Mouse (Mus musculus) gastrocnemius, postnatal 36 days (tissue): Measurements from ENCODE around the gene Klk9. TPM values are rescaled to one million over a fixed set of nuclear protein-coding genes. Genes with fewer than 3 reads are reported as not detected.

Source experiments
- DNase-seq, 2 experiments: peaks; one replicate each; pipeline ENCODE4 v3.0.0; 2022
- intact Hi-C: fragments of 180-260 bp; cut with DNase I; formaldehyde crosslinking; loops from one replicate; pipeline ENCODE4 v1.15.1; 2025
- long read RNA-seq, 2 experiments: library from polyadenylated mRNA; stranded (forward); transcript quantifications; one replicate each; pipeline ENCODE4 v2.0.0; 2021
- total RNA-seq, 2 experiments: library from RNA; stranded (reverse); gene quantifications; 2 replicates each; pipeline ENCODE4 v1.2.3; 2021

The Klk9 gene
- total RNA-seq, result not detected
- long read RNA-seq, experiment 1, result 0 reads
- long read RNA-seq, experiment 2, result 0 reads

GRCm38 (mm10) chr7:43791591-43791990, at the start of gene Klk9:
Klk9 (plus strand) TSS chr7:43791891.
- intact Hi-C loops, result no loop called here
- no peak for DNase-seq

GRCm38 (mm10) chr7:43747788-43748187, 43.9 kb upstream of the Klk9 start:
- DNase-seq, result peak in 1 of 2 experiments; percentile 18
- intact Hi-C loops, result no loop called here

- intact Hi-C loops, result no loop called here
- DNase-seq, result no peak
Measured at GRCm38 (mm10) chr7:43752806-43753205, 38.9 kb upstream of the Klk9 start.

- intact Hi-C loops, result no loop called here
- DNase-seq, result no peak
Measured at GRCm38 (mm10) chr7:43766484-43766883, 25.2 kb upstream of the Klk9 start.

- no peak for DNase-seq
- intact Hi-C loops, result no loop called here
Measured at GRCm38 (mm10) chr7:43768597-43768996, 23.1 kb upstream of the Klk9 start, which contains the start of gene Klk12. Klk12 (plus strand) TSS chr7:43768897.

GRCm38 (mm10) chr7:43769636-43770035, 22.1 kb upstream of the Klk9 start:
- DNase-seq, result no peak
- intact Hi-C loops, result no loop called here

GRCm38 (mm10) chr7:43770701-43771100, 21.0 kb upstream of the Klk9 start:
- no peak for DNase-seq
- intact Hi-C loops, result no loop called here

GRCm38 (mm10) chr7:43771916-43772315, 19.8 kb upstream of the Klk9 start:
- intact Hi-C loops, result no loop called here
- DNase-seq, result no peak

GRCm38 (mm10) chr7:43772901-43773300, 18.8 kb upstream of the Klk9 start:
- no peak for DNase-seq
- intact Hi-C loops, result no loop called here

- intact Hi-C loops, result no loop called here
- DNase-seq, result no peak
Measured at GRCm38 (mm10) chr7:43774364-43774763, 17.3 kb upstream of the Klk9 start, which contains the start of gene Klk11. Klk11 (plus strand) TSS chr7:43774604.

- intact Hi-C loops, result no loop called here
- DNase-seq, result no peak
Measured at GRCm38 (mm10) chr7:43774802-43775201, 16.9 kb upstream of the Klk9 start.

GRCm38 (mm10) chr7:43775311-43776057, 16.2 kb upstream of the Klk9 start:
- intact Hi-C loops, result no loop called here
- no peak for DNase-seq

- no peak for DNase-seq
- intact Hi-C loops, result no loop called here
Measured at GRCm38 (mm10) chr7:43776506-43776905, 15.2 kb upstream of the Klk9 start.

GRCm38 (mm10) chr7:43777423-43777822, 14.3 kb upstream of the Klk9 start:
- DNase-seq, result no peak
- intact Hi-C loops, result no loop called here

- no peak for DNase-seq
- intact Hi-C loops, result no loop called here
Measured at GRCm38 (mm10) chr7:43778176-43778970, 13.3 kb upstream of the Klk9 start.

- no peak for DNase-seq
- intact Hi-C loops, result loop anchor here (5.0 kb wide), 1 partner anchor 98 kb away; no protein-coding TSS in a partner anchor
Measured at GRCm38 (mm10) chr7:43780241-43780640, 11.4 kb upstream of the Klk9 start.

- no peak for DNase-seq
- intact Hi-C loops, result loop anchor here (5.0 kb wide), 1 partner anchor 98 kb away; no protein-coding TSS in a partner anchor
Measured at GRCm38 (mm10) chr7:43780746-43781145, 10.9 kb upstream of the Klk9 start, which contains the start of gene Klk10. Klk10 (plus strand) TSS chr7:43781035.

- intact Hi-C loops, result loop anchor here (5.0 kb wide), 1 partner anchor 99 kb away; no protein-coding TSS in a partner anchor
Measured at GRCm38 (mm10) chr7:43781541-43781940, 10.2 kb upstream of the Klk9 start.

GRCm38 (mm10) chr7:43782275-43783265, 9.1 kb upstream of the Klk9 start:
- peak; percentile 60 to 75 for DNase-seq
- intact Hi-C loops, result loop anchor here (5.0 kb wide), 1 partner anchor 100 kb away; no protein-coding TSS in a partner anchor

More at GRCm38 (mm10) chr7:43781541-43781940, 10.2 kb upstream of the Klk9 start:
- no peak for DNase-seq

- intact Hi-C loops, result no loop called here
- no peak for DNase-seq
Measured at GRCm38 (mm10) chr7:43785286-43785685, 6.4 kb upstream of the Klk9 start.
